Mouse (Mus musculus): ENCODE measurements at regions not wholly inside any gene's neighbourhood (a gene's known extent, or its start where the extent isn't known, plus 50 kb on each side); places are given as distances from the start of the nearest gene placed in this dataset.
A peak's percentile ranks its signal among the peaks of the same experiment; 100 is the strongest.

- DNase-seq, result peak; percentile 44
Measured at GRCm38 (mm10) chr2:148558365-148558764, 114.0 kb upstream of the Nxt1 start.

GRCm38 (mm10) chr2:148551207-148551606 is 107.8 kb upstream of the Cd93 start:
- DNase-seq, result no peak

- no peak for DNase-seq
Measured at GRCm38 (mm10) chr2:148549618-148550017, 106.3 kb upstream of the Cd93 start.

- no peak for DNase-seq
Measured at GRCm38 (mm10) chr2:148542340-148542739, 99.0 kb upstream of the Cd93 start.

- no peak for DNase-seq
Measured at GRCm38 (mm10) chr2:148537914-148538510, 94.6 kb upstream of the Cd93 start.

- DNase-seq, result no peak
Measured at GRCm38 (mm10) chr2:148537251-148537650, 93.9 kb upstream of the Cd93 start.

GRCm38 (mm10) chr2:148536608-148537007 is 93.2 kb upstream of the Cd93 start:
- DNase-seq, result peak; percentile 25

- DNase-seq, result peak; percentile 88
Measured at GRCm38 (mm10) chr2:148535562-148536180, 92.3 kb upstream of the Cd93 start.

GRCm38 (mm10) chr2:148532051-148532450 is 88.7 kb upstream of the Cd93 start:
- peak; percentile 62 for DNase-seq

GRCm38 (mm10) chr2:148530546-148530945 is 87.2 kb upstream of the Cd93 start:
- DNase-seq, result peak; percentile 77

GRCm38 (mm10) chr2:148529900-148530299 is 86.5 kb upstream of the Cd93 start:
- no peak for DNase-seq

- DNase-seq, result no peak
Measured at GRCm38 (mm10) chr2:148527755-148528154, 84.4 kb upstream of the Cd93 start.

GRCm38 (mm10) chr2:148525496-148525895 is 82.1 kb upstream of the Cd93 start:
- no peak for DNase-seq

- DNase-seq, result no peak
Measured at GRCm38 (mm10) chr2:148523401-148523800, 80.0 kb upstream of the Cd93 start.

GRCm38 (mm10) chr2:148522936-148523335 is 79.6 kb upstream of the Cd93 start:
- DNase-seq, result no peak

GRCm38 (mm10) chr2:148521966-148522575 is 78.7 kb upstream of the Cd93 start:
- peak; percentile 44 for DNase-seq

GRCm38 (mm10) chr2:148520291-148520690 is 76.9 kb upstream of the Cd93 start:
- peak; percentile 23 for DNase-seq

GRCm38 (mm10) chr2:148519689-148520290 is 76.4 kb upstream of the Cd93 start:
- DNase-seq, result peak; percentile 39

- DNase-seq, result no peak
Measured at GRCm38 (mm10) chr2:148517906-148518305, 74.5 kb upstream of the Cd93 start.

- peak; percentile 38 for DNase-seq
Measured at GRCm38 (mm10) chr2:148510008-148510681, 66.8 kb upstream of the Cd93 start.

- DNase-seq, result peak; percentile 57
Measured at GRCm38 (mm10) chr2:148509357-148509756, 66.0 kb upstream of the Cd93 start.

GRCm38 (mm10) chr2:148507523-148507922 is 64.2 kb upstream of the Cd93 start:
- no peak for DNase-seq

- no peak for DNase-seq
Measured at GRCm38 (mm10) chr2:148506966-148507365, 63.6 kb upstream of the Cd93 start.

All from lung, postnatal 36 days (tissue).